Mouse (Mus musculus) spleen, adult 2 months (tissue): ENCODE measurements around the gene Gm17455.

ENCODE experiments used
- CTCF ChIP-seq: fragments of 200-500 bp; IDR thresholded peaks from 2 replicates; pipeline ENCODE4 v1.5.1; 2011; ENCODE audit warnings: mild to moderate bottlenecking, inconsistent platforms; ENCODE audit not compliant: insufficient read depth, insufficient read length, insufficient replicate concordance; ENCODE audit errors: extremely low read depth
- POLR2A ChIP-seq: fragments of 200-500 bp; IDR thresholded peaks from 2 replicates; pipeline ENCODE4 v1.6.1; 2011; ENCODE audit warnings: low read depth, low read length, inconsistent platforms

GRCm38 (mm10) chr10:60389447-60389865, 10.1 kb upstream of the Gm17455 start:
- TF ChIP-seq CTCF = no peak
- TF ChIP-seq POLR2A = no peak; the same call in 1 of the 2 replicates
